Mouse (Mus musculus) CH12.LX (cell line): ENCODE measurements at regions not wholly inside any gene's neighbourhood (a gene's known extent, or its start where the extent isn't known, plus 50 kb on each side); places are given as distances from the start of the nearest gene placed in this dataset.

Source experiments
- ELF1 ChIP-seq: IDR thresholded peaks from 2 replicates; pipeline ENCODE4 v1.6.1; 2014; ENCODE audit warnings: low read depth, mild to moderate bottlenecking, inconsistent platforms, low read length, improper control_type of control experiment
- HCFC1 ChIP-seq: IDR thresholded peaks from 2 replicates; pipeline ENCODE4 v1.6.1; 2012; ENCODE audit warnings: low read depth, mild to moderate bottlenecking, inconsistent platforms, low read length, improper control_type of control experiment
- MAFK ChIP-seq: IDR thresholded peaks from 2 replicates; pipeline ENCODE4 v1.6.1; 2011; ENCODE audit warnings: low read length, improper control_type of control experiment; ENCODE audit not compliant: insufficient replicate concordance
- POLR2A ChIP-seq: IDR thresholded peaks from 2 replicates; pipeline ENCODE4 v1.6.1; 2011; ENCODE audit warnings: low read depth, mild to moderate bottlenecking, improper control_type of control experiment, low read length
- POLR2AphosphoS2 ChIP-seq: IDR thresholded peaks from 2 replicates; pipeline ENCODE4 v1.6.1; 2011; ENCODE audit warnings: low read depth, low read length, improper control_type of control experiment
- TCF12 ChIP-seq: IDR thresholded peaks from 2 replicates; pipeline ENCODE4 v1.6.1; 2014; ENCODE audit warnings: low read depth, mild to moderate bottlenecking, inconsistent platforms, low read length, improper control_type of control experiment

- no peak for TF ChIP-seq POLR2AphosphoS2
- TF ChIP-seq POLR2A: no peak
- TF ChIP-seq MAFK: no peak
- TF ChIP-seq ELF1: no peak
- no peak for TF ChIP-seq TCF12
- TF ChIP-seq HCFC1: no peak
Observed at GRCm38 (mm10) chr12:70614686-70615085, 161.8 kb downstream of the Tmx1 start.
